In the genomic region with DNA sequence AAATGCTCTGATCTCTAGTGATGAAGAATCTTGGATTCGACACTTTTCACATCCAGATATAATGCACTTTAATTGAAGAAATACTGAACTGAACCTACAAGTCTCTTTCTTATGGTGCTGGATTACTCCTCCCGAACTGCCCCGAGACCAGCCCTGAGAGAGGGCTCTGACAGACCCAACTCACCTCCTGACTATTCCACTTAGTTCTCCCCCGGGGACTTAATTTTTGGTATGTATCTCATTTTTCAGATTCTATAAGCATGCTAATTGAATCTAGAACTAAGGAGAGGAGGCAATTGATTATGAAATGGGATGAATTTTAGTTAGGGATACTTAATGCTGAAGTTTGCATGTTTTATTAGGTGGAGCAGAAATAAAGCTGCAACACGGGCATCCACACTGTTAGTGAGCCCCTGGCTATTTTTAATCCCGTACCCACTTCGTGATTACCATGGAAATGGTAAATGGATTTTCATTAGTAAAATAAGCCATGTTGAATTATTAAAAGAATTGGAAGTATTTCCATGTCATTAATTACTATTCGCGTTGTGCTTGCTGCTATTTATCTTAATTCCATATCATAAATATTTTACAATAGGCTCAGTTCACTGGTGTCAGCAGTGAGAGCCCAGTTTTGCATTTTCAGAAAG, we compare ENCODE assay signal across 18 mouse cellular contexts. TPM values are rescaled to one million over a fixed set of nuclear protein-coding genes. Genes with fewer than 3 reads are reported as not detected.
DNase-seq lines count a peak whose midpoint lies in the region; ATAC-seq and TF ChIP-seq lines count a peak whose summit lies in the region.
"Had no signal": no experiment of that assay in that cellular context is flagged by ENCODE, and none has a peak within 500 bp of the region (broad histone marks: within the 10 kb centered on the region; RNA-seq: fewer than 3 reads in every experiment).

No protein-coding gene starts in this region.

- H3K36me3 ChIP-seq in intestine, embryonic 14.5 days (ENCODE audit: control insufficient read depth, insufficient read depth, low read length) = no peaks in the 10 kb centered on the region
- no peaks in the 10 kb centered on the region for H3K36me3 ChIP-seq in intestine, postnatal 0 days (ENCODE audit: control insufficient read depth, insufficient read depth)
- no peaks in the 10 kb centered on the region for H3K36me3 ChIP-seq in forebrain, embryonic 12.5 days (replicated peaks)
- no peaks in the 10 kb centered on the region for H3K36me3 ChIP-seq in hindbrain, embryonic 15.5 days
- H3K36me3 ChIP-seq in neural tube, embryonic 12.5 days = no peaks in the 10 kb centered on the region
- no peaks in the 10 kb centered on the region for H3K36me3 ChIP-seq in kidney, embryonic 16.5 days (ENCODE audit: insufficient read depth, low read length)
- H3K36me3 ChIP-seq: embryonic facial prominence, embryonic 15.5 days; stomach, embryonic 15.5 days had no signal

- no peak for ATAC-seq in intestine, embryonic 14.5 days (replicated peaks; ENCODE audit: low FRiP score, low TSS enrichment, low read depth)
- no peak for ATAC-seq in intestine, postnatal 0 days
- ATAC-seq in forebrain, embryonic 12.5 days (ENCODE audit: low FRiP score) = no peak
- ATAC-seq in hindbrain, embryonic 15.5 days (ENCODE audit: low FRiP score, low read depth) = no peak
- ATAC-seq in neural tube, embryonic 12.5 days (ENCODE audit: low FRiP score, low read depth) = no peak
- no peak for ATAC-seq in monocyte, adult 5-6 weeks (replicated peaks; ENCODE audit: insufficient number of reproducible peaks, low FRiP score, low TSS enrichment, poor library complexity, severe bottlenecking)
- ATAC-seq in kidney, embryonic 16.5 days (ENCODE audit: low FRiP score, low TSS enrichment) = no peak

- no peak overlapping the region for H3K9ac ChIP-seq in intestine, embryonic 14.5 days (ENCODE audit: low read length)
- no peak overlapping the region for H3K9ac ChIP-seq in intestine, postnatal 0 days (ENCODE audit: low read depth, low read length)
- H3K9ac ChIP-seq in forebrain, embryonic 12.5 days = peak overlapping the region; percentile 45; the same call in 1 of the 2 replicates
- peak overlapping the region; percentile 76 for H3K9ac ChIP-seq in hindbrain, embryonic 15.5 days
- H3K9ac ChIP-seq in neural tube, embryonic 12.5 days = 0 out of 2 replicates have a peak overlapping the region, but pooled peaks have one; percentile 48
- H3K9ac ChIP-seq in kidney, embryonic 16.5 days (replicated peaks; ENCODE audit: low read length) = no peak overlapping the region
- H3K9ac ChIP-seq: embryonic facial prominence, embryonic 15.5 days; stomach, embryonic 15.5 days had no signal

- DNase-seq in intestine, embryonic 14.5 days (ENCODE audit: low spot score) = no peak
- no peak for DNase-seq in urinary bladder, postnatal 4 days (ENCODE audit: low spot score in 2 of 2)
- DNase-seq: B cell, adult 2 months; heart, postnatal 4 days; lung, adult 2 months; thymus, postnatal 4 days had no signal

- no peak for TF ChIP-seq CTCF in intestine, postnatal 0 days (IDR thresholded peaks at IDR 0.05; ENCODE audit: low read depth)

- no peaks in the 10 kb centered on the region for H3K27me3 ChIP-seq in intestine, embryonic 14.5 days (replicated peaks; ENCODE audit: control insufficient read depth, insufficient read depth, low read length)
- no peaks in the 10 kb centered on the region for H3K27me3 ChIP-seq in intestine, postnatal 0 days (replicated peaks; ENCODE audit: control insufficient read depth, insufficient read depth, low read length)
- H3K27me3 ChIP-seq in forebrain, embryonic 12.5 days = no peaks in the 10 kb centered on the region
- no peaks in the 10 kb centered on the region for H3K27me3 ChIP-seq in hindbrain, embryonic 15.5 days
- H3K27me3 ChIP-seq in neural tube, embryonic 12.5 days (replicated peaks) = no peaks in the 10 kb centered on the region
- no peaks in the 10 kb centered on the region for H3K27me3 ChIP-seq in kidney, embryonic 16.5 days (ENCODE audit: insufficient read depth, low read length)
- H3K27me3 ChIP-seq: embryonic facial prominence, embryonic 15.5 days; stomach, embryonic 15.5 days had no signal

- H3K9me3 ChIP-seq in intestine, embryonic 14.5 days (ENCODE audit: control insufficient read depth, low read length) = no peaks in the 10 kb centered on the region
- no peaks in the 10 kb centered on the region for H3K9me3 ChIP-seq in intestine, postnatal 0 days (ENCODE audit: control insufficient read depth)
- H3K9me3 ChIP-seq in forebrain, embryonic 12.5 days = no peaks in the 10 kb centered on the region
- H3K9me3 ChIP-seq in hindbrain, embryonic 15.5 days = no peaks in the 10 kb centered on the region
- H3K9me3 ChIP-seq in neural tube, embryonic 12.5 days = no peaks in the 10 kb centered on the region
- no peaks in the 10 kb centered on the region for H3K9me3 ChIP-seq in kidney, embryonic 16.5 days (ENCODE audit: low read length)
- H3K9me3 ChIP-seq: embryonic facial prominence, embryonic 15.5 days; stomach, embryonic 15.5 days had no signal

- 0 out of 2 replicates have a peak overlapping the region, but pooled peaks have one; percentile 1 for H3K4me3 ChIP-seq in intestine, embryonic 14.5 days (ENCODE audit: low read depth, low read length)
- H3K4me3 ChIP-seq in intestine, postnatal 0 days (ENCODE audit: low read depth, low read length) = no peak overlapping the region
- peak overlapping the region; percentile 31 for H3K4me3 ChIP-seq in forebrain, embryonic 12.5 days (replicated peaks)
- H3K4me3 ChIP-seq in hindbrain, embryonic 15.5 days = peak overlapping the region; percentile 52
- peak overlapping the region; percentile 18 for H3K4me3 ChIP-seq in neural tube, embryonic 12.5 days
- no peak overlapping the region for H3K4me3 ChIP-seq in kidney, embryonic 16.5 days (ENCODE audit: low read length)
- H3K4me3 ChIP-seq: embryonic facial prominence, embryonic 15.5 days; stomach, embryonic 15.5 days had no signal

- no peak overlapping the region for H3K27ac ChIP-seq in intestine, embryonic 14.5 days (ENCODE audit: low read depth)
- H3K27ac ChIP-seq in intestine, postnatal 0 days (ENCODE audit: low read depth, low read length) = no peak overlapping the region
- peak overlapping the region; percentile 90 for H3K27ac ChIP-seq in forebrain, embryonic 12.5 days
- H3K27ac ChIP-seq in hindbrain, embryonic 15.5 days (replicated peaks) = peak overlapping the region; percentile 99
- H3K27ac ChIP-seq in neural tube, embryonic 12.5 days = peak overlapping the region; percentile 75; the same call in 1 of the 2 replicates
- no peak overlapping the region for H3K27ac ChIP-seq in kidney, embryonic 16.5 days (ENCODE audit: low read length)
- H3K27ac ChIP-seq: embryonic facial prominence, embryonic 15.5 days; kidney, postnatal 0 days; stomach, embryonic 15.5 days had no signal

- no peaks in the 10 kb centered on the region for H3K4me1 ChIP-seq in intestine, embryonic 14.5 days (replicated peaks; ENCODE audit: control insufficient read depth, insufficient read depth, low read length)
- no peaks in the 10 kb centered on the region for H3K4me1 ChIP-seq in intestine, postnatal 0 days (replicated peaks; ENCODE audit: control insufficient read depth, insufficient read depth, low read length)
- peaks cover 9% of the 10 kb centered on the region for H3K4me1 ChIP-seq in forebrain, embryonic 12.5 days
- 0 out of 2 replicates have a peak, but pooled peaks cover 3% of the 10 kb centered on the region for H3K4me1 ChIP-seq in hindbrain, embryonic 15.5 days (replicated peaks)
- H3K4me1 ChIP-seq in neural tube, embryonic 12.5 days = peaks cover 2% of the 10 kb centered on the region; the same call in 1 of the 2 replicates
- no peaks in the 10 kb centered on the region for H3K4me1 ChIP-seq in kidney, embryonic 16.5 days (ENCODE audit: insufficient read depth, low read length)
- H3K4me1 ChIP-seq: embryonic facial prominence, embryonic 15.5 days; stomach, embryonic 15.5 days had no signal

- no peak overlapping the region for H3K4me2 ChIP-seq in intestine, embryonic 14.5 days (ENCODE audit: low read length)
- no peak overlapping the region for H3K4me2 ChIP-seq in intestine, postnatal 0 days (replicated peaks; ENCODE audit: low read depth)
- peak overlapping the region; percentile 47 for H3K4me2 ChIP-seq in forebrain, embryonic 12.5 days
- H3K4me2 ChIP-seq in hindbrain, embryonic 15.5 days = peak overlapping the region; percentile 67
- peak overlapping the region; percentile 52 for H3K4me2 ChIP-seq in neural tube, embryonic 12.5 days (replicated peaks)
- no peak overlapping the region for H3K4me2 ChIP-seq in kidney, embryonic 16.5 days (replicated peaks; ENCODE audit: low read depth, low read length)
- H3K4me2 ChIP-seq: embryonic facial prominence, embryonic 15.5 days; heart, embryonic 11.5 days; stomach, embryonic 15.5 days had no signal

- WGBS in intestine, embryonic 14.5 days = 79% methylated on average over 9 of the region's 9 CpGs
- 75% methylated on average over 9 of the region's 9 CpGs for WGBS in intestine, postnatal 0 days
- WGBS in forebrain, embryonic 12.5 days = 55% methylated on average over 9 of the region's 9 CpGs
- WGBS in hindbrain, embryonic 15.5 days = 40% methylated on average over 9 of the region's 9 CpGs
- WGBS in neural tube, embryonic 12.5 days = 70% methylated on average over 9 of the region's 9 CpGs
- WGBS in kidney, embryonic 16.5 days = 81% methylated on average over 9 of the region's 9 CpGs

RNA-seq across cellular contexts. Expression of a gene that starts 1.0 kb away (rescaled TPM):
- polyA plus RNA-seq in intestine, embryonic 14.5 days (2014; fragmentation: Nextera tagmentation; extraction: Ambion mirVana) = 0.41 and 0.54 TPM in 2 replicates
- polyA plus RNA-seq in intestine, postnatal 0 days (2015; fragmentation: Nextera tagmentation; extraction: Ambion mirVana) = 0.16 and 0.20 TPM in 2 replicates
- 3.0 and 3.2 TPM in 2 replicates for polyA plus RNA-seq in forebrain, embryonic 12.5 days (2016; fragmentation: Nextera tagmentation; extraction: Ambion mirVana)
- polyA plus RNA-seq in hindbrain, embryonic 15.5 days (2015; fragmentation: Nextera tagmentation; extraction: Ambion mirVana) = 16.2 and 16.8 TPM in 2 replicates
- 11.2 and 13.4 TPM in 2 replicates for polyA plus RNA-seq in neural tube, embryonic 12.5 days (2016; fragmentation: Nextera tagmentation; extraction: Ambion mirVana)
- total RNA-seq in monocyte, adult 5-6 weeks (2017) = not detected in 3 replicates
- polyA plus RNA-seq in kidney, embryonic 16.5 days (2015; fragmentation: Nextera tagmentation; extraction: Ambion mirVana) = 0.05 and 0.09 TPM in 2 replicates
- total RNA-seq: ES-E14; heart, postnatal 4 days; megakaryocyte, adult 5-6 weeks had no signal
- polyA plus RNA-seq: kidney, postnatal 0 days; lung, adult 2 months had no signal

Comparison
In these comparisons a context has a peak if more than half of its experiments do, and no peak if none do; other contexts are left out.
1. H3K4me3 ChIP-seq: peak in intestine, embryonic 14.5 days (single experiment), forebrain, embryonic 12.5 days (single experiment), hindbrain, embryonic 15.5 days (single experiment) and neural tube, embryonic 12.5 days (single experiment); none in intestine, postnatal 0 days (single experiment) and kidney, embryonic 16.5 days (single experiment).
2. H3K27ac ChIP-seq: peak in forebrain, embryonic 12.5 days (single experiment), hindbrain, embryonic 15.5 days (single experiment) and neural tube, embryonic 12.5 days (single experiment); none in intestine, embryonic 14.5 days (single experiment), intestine, postnatal 0 days (single experiment) and kidney, embryonic 16.5 days (single experiment).
3. H3K4me2 ChIP-seq: peak in forebrain, embryonic 12.5 days (single experiment), hindbrain, embryonic 15.5 days (single experiment) and neural tube, embryonic 12.5 days (single experiment); none in intestine, embryonic 14.5 days (single experiment), intestine, postnatal 0 days (single experiment) and kidney, embryonic 16.5 days (single experiment).
4. H3K9ac ChIP-seq: peak in forebrain, embryonic 12.5 days (single experiment), hindbrain, embryonic 15.5 days (single experiment) and neural tube, embryonic 12.5 days (single experiment); none in intestine, embryonic 14.5 days (single experiment), intestine, postnatal 0 days (single experiment) and kidney, embryonic 16.5 days (single experiment).